Mouse (Mus musculus) MEL (cell line): ENCODE measurements around the gene Cdh13. TPM values are rescaled to one million over a fixed set of nuclear protein-coding genes. Genes with fewer than 3 reads are reported as not detected.

Experiments
- DNase-seq: peaks from one replicate; pipeline ENCODE4 v3.0.0; 2011; ENCODE audit warnings: low read depth, low spot score
- H3K27ac ChIP-seq: 2 replicates; pipeline ENCODE4 v1.5.1; 2012; ENCODE audit warnings: low read depth, mild to moderate bottlenecking, control low read depth, low read length, moderate library complexity; ENCODE audit not compliant: control insufficient read depth
- H3K27me3 ChIP-seq, 2 experiments: fragments of 150-350 bp in 1 of 2; sonication (generic) in 1 of 2; 2 replicates each; pipeline ENCODE4 v1.6.1; 2012; ENCODE audit warnings: low read length in 2 of 2, mild to moderate bottlenecking in 2 of 2, improper control_type of control experiment in 1 of 2, moderate library complexity in 1 of 2; ENCODE audit not compliant: insufficient read depth in 2 of 2, control insufficient read depth in 1 of 2
- H3K36me3 ChIP-seq, 2 experiments: 2 replicates each; pipeline ENCODE4 v1.6.1; 2012 to 2014; ENCODE audit warnings: low read length in 2 of 2, improper control_type of control experiment in 1 of 2, inconsistent platforms in 1 of 2, mild to moderate bottlenecking in 1 of 2; ENCODE audit not compliant: insufficient read depth in 2 of 2, control insufficient read depth in 1 of 2
- H3K4me1 ChIP-seq, 2 experiments: fragments of 150-350 bp in 1 of 2; sonication (generic) in 1 of 2; 2 replicates each; pipeline ENCODE4 v1.6.1; 2012; ENCODE audit warnings: low read length in 2 of 2, improper control_type of control experiment in 1 of 2, mild to moderate bottlenecking in 1 of 2; ENCODE audit not compliant: insufficient read depth in 2 of 2, control insufficient read depth in 1 of 2
- H3K4me3 ChIP-seq, 2 experiments: fragments of 150-350 bp in 1 of 2; sonication (generic) in 1 of 2; 2 replicates each; pipeline ENCODE4 v1.5.1; 2012; ENCODE audit warnings: low read depth in 2 of 2, low read length in 2 of 2, mild to moderate bottlenecking in 2 of 2, moderate library complexity in 2 of 2, control low read depth in 1 of 2, improper control_type of control experiment in 1 of 2; ENCODE audit not compliant: control insufficient read depth in 1 of 2, insufficient read depth in 1 of 2
- H3K79me2 ChIP-seq: 2 replicates; pipeline ENCODE4 v1.6.1; 2012; ENCODE audit warnings: mild to moderate bottlenecking, low read length, moderate library complexity; ENCODE audit not compliant: control insufficient read depth, poor library complexity, insufficient read depth
- H3K9ac ChIP-seq: 2 replicates; pipeline ENCODE4 v1.6.1; 2012; ENCODE audit warnings: low read depth, mild to moderate bottlenecking, control low read depth, low read length, moderate library complexity; ENCODE audit not compliant: control insufficient read depth, poor library complexity, severe bottlenecking
- H3K9me3 ChIP-seq: fragments of 150-350 bp; sonication (generic); replicated peaks from 2 replicates; pipeline ENCODE4 v1.6.1; 2012; ENCODE audit warnings: mild to moderate bottlenecking, low read length, improper control_type of control experiment, moderate library complexity; ENCODE audit not compliant: insufficient read depth
- CHD1 ChIP-seq: IDR thresholded peaks from 2 replicates; pipeline ENCODE4 v1.6.1; 2012; ENCODE audit warnings: low read depth, mild to moderate bottlenecking, inconsistent platforms, low read length, improper control_type of control experiment
- CHD2 ChIP-seq: IDR thresholded peaks from 2 replicates; pipeline ENCODE4 v1.6.1; 2011; ENCODE audit warnings: low read length, improper control_type of control experiment
- E2F4 ChIP-seq: IDR thresholded peaks from 2 replicates; pipeline ENCODE4 v1.6.1; 2011; ENCODE audit warnings: low read depth, low read length, improper control_type of control experiment, borderline replicate concordance
- EP300 ChIP-seq, 2 experiments: IDR thresholded peaks; 2 replicates each; pipeline ENCODE4 v1.6.1; 2011; ENCODE audit warnings: improper control_type of control experiment in 2 of 2, low read length in 2 of 2, low read depth in 1 of 2, mild to moderate bottlenecking in 1 of 2
- ETS1 ChIP-seq: IDR thresholded peaks from 2 replicates; pipeline ENCODE4 v1.6.1; 2012; ENCODE audit warnings: low read depth, mild to moderate bottlenecking, inconsistent platforms, low read length, improper control_type of control experiment, moderate library complexity
- GABPA ChIP-seq: IDR thresholded peaks from 2 replicates; pipeline ENCODE4 v1.6.1; 2012; ENCODE audit warnings: low read depth, mild to moderate bottlenecking, inconsistent platforms, low read length, improper control_type of control experiment, moderate library complexity
- GATA1 ChIP-seq: IDR thresholded peaks from 2 replicates; pipeline ENCODE4 v1.6.1; 2011; ENCODE audit warnings: low read depth, low read length, improper control_type of control experiment
- HCFC1 ChIP-seq: IDR thresholded peaks from 2 replicates; pipeline ENCODE4 v1.6.1; 2012; ENCODE audit warnings: low read depth, mild to moderate bottlenecking, inconsistent platforms, low read length, improper control_type of control experiment, moderate library complexity
- JUND ChIP-seq: IDR thresholded peaks from 2 replicates; pipeline ENCODE4 v1.6.1; 2011; ENCODE audit warnings: low read depth, mild to moderate bottlenecking, improper control_type of control experiment, low read length
- KAT2A ChIP-seq: conservative IDR thresholded peaks from 2 replicates; pipeline ENCODE4 v1.6.1; 2012; ENCODE audit warnings: low read depth, low read length, improper control_type of control experiment, inconsistent platforms
- MAFK ChIP-seq: IDR thresholded peaks from 2 replicates; pipeline ENCODE4 v1.6.1; 2011; ENCODE audit warnings: low read depth, mild to moderate bottlenecking, low read length, improper control_type of control experiment, borderline replicate concordance
- MAX ChIP-seq: IDR thresholded peaks from 2 replicates; pipeline ENCODE4 v1.6.1; 2011; ENCODE audit warnings: low read length, improper control_type of control experiment
- MAZ ChIP-seq: IDR thresholded peaks from 2 replicates; pipeline ENCODE4 v1.6.1; 2012; ENCODE audit warnings: low read depth, mild to moderate bottlenecking, inconsistent platforms, low read length, improper control_type of control experiment
- MYB ChIP-seq: IDR thresholded peaks from 2 replicates; pipeline ENCODE4 v1.6.1; 2011; ENCODE audit warnings: mild to moderate bottlenecking, low read depth, low read length, improper control_type of control experiment
- NELFE ChIP-seq: IDR thresholded peaks from 2 replicates; pipeline ENCODE4 v1.6.1; 2011; ENCODE audit warnings: low read depth, low read length, improper control_type of control experiment
- POLR2A ChIP-seq, 2 experiments: IDR thresholded peaks; 2 replicates each; pipeline ENCODE4 v1.6.1; 2011 to 2012; ENCODE audit warnings: low read length in 2 of 2, mild to moderate bottlenecking in 2 of 2, control low read depth in 1 of 2, improper control_type of control experiment in 1 of 2, low read depth in 1 of 2, moderate library complexity in 1 of 2; ENCODE audit not compliant: control insufficient read depth in 1 of 2, insufficient read depth in 1 of 2, poor library complexity in 1 of 2
- POLR2AphosphoS2 ChIP-seq: IDR thresholded peaks from 2 replicates; pipeline ENCODE4 v1.6.1; 2011; ENCODE audit warnings: low read length, improper control_type of control experiment
- POLR2AphosphoS5 ChIP-seq: IDR thresholded peaks from 2 replicates; pipeline ENCODE4 v1.6.1; 2012; ENCODE audit warnings: low read depth, borderline replicate concordance, mild to moderate bottlenecking, inconsistent platforms, low read length, moderate library complexity, mixed read lengths
- TBP ChIP-seq: IDR thresholded peaks from 2 replicates; pipeline ENCODE4 v1.8.0; 2011; ENCODE audit warnings: low read depth, low read length, improper control_type of control experiment
- TCF12 ChIP-seq: IDR thresholded peaks from 2 replicates; pipeline ENCODE4 v1.6.1; 2014; ENCODE audit warnings: low read depth, mild to moderate bottlenecking, inconsistent platforms, low read length, improper control_type of control experiment, moderate library complexity
- UBTF ChIP-seq: IDR thresholded peaks from 2 replicates; pipeline ENCODE4 v1.6.1; 2012; ENCODE audit warnings: low read depth, mild to moderate bottlenecking, inconsistent platforms, low read length, improper control_type of control experiment, moderate library complexity, borderline replicate concordance; ENCODE audit not compliant: insufficient read depth
- USF1 ChIP-seq: IDR thresholded peaks from 2 replicates; pipeline ENCODE4 v1.6.1; 2014; ENCODE audit warnings: low read depth, mild to moderate bottlenecking, inconsistent platforms, low read length, improper control_type of control experiment, moderate library complexity
- USF2 ChIP-seq, 2 experiments: IDR thresholded peaks; 2 replicates each; pipeline ENCODE4 v1.6.1; 2011 to 2012; ENCODE audit warnings: improper control_type of control experiment in 2 of 2, low read length in 2 of 2, borderline replicate concordance in 1 of 2, inconsistent platforms in 1 of 2, low read depth in 1 of 2, mild to moderate bottlenecking in 1 of 2; ENCODE audit not compliant: insufficient read depth in 1 of 2
- ZC3H11A ChIP-seq: IDR thresholded peaks from 2 replicates; pipeline ENCODE4 v1.6.1; 2012; ENCODE audit warnings: low read depth, mild to moderate bottlenecking, inconsistent platforms, low read length, improper control_type of control experiment
- ZNF384 ChIP-seq: IDR thresholded peaks from 2 replicates; pipeline ENCODE4 v1.6.1; 2012; ENCODE audit warnings: low read depth, mild to moderate bottlenecking, inconsistent platforms, low read length, improper control_type of control experiment
- polyA plus RNA-seq, 2 experiments: library from polyadenylated mRNA; stranded (reverse) in 1 of 2; unstranded in 1 of 2; fragments of >175 nt in 1 of 2; fragments of >200 nt in 1 of 2; gene quantifications; 2 replicates each; pipeline versions ENCODE4 v1.2.1 to v1.2.4; 2012; ENCODE audit warnings: low replicate concordance in 2 of 2, low read depth in 1 of 2; ENCODE audit not compliant: insufficient read length in 2 of 2, insufficient read depth in 1 of 2, missing spikeins in 1 of 2
- total RNA-seq: library from RNA; depleted of rRNA; stranded (reverse); fragments of 300-350 nt; gene quantifications from 2 replicates; pipeline ENCODE4 v1.2.3, GENCODE M21; 2012

The Cdh13 gene
- total and polyA plus RNA-seq, 3 experiments: not detected

- Histone ChIP-seq H3K4me3 (no peak overlapping the region), H3K9ac (no peak overlapping the region), H3K9me3 (no peaks in the 10 kb centered on the region), H3K27me3 (no peaks in the 10 kb centered on the region), H3K36me3 (no peaks in the 10 kb centered on the region), H3K79me2 (no peaks in the 10 kb centered on the region), H3K4me1 (no peaks in the 10 kb centered on the region), H3K27ac (no peak overlapping the region)
- DNase-seq: no peak
- TF ChIP-seq MYB: no peak
- TF ChIP-seq EP300 (IDR thresholded peaks at IDR 0.05; ENCODE audit: low read depth in 1 of 2, low read length in 2 of 2): no peak
- TF ChIP-seq TBP: no peak
- no peak for TF ChIP-seq NELFE
- no peak for TF ChIP-seq E2F4
- no peak for TF ChIP-seq TCF12
- TF ChIP-seq GABPA: no peak
- TF ChIP-seq JUND: no peak
- no peak for TF ChIP-seq POLR2A (IDR thresholded peaks at IDR 0.05; ENCODE audit: control insufficient read depth in 1 of 2, insufficient read depth in 1 of 2, low read depth in 1 of 2, low read length in 2 of 2, poor library complexity in 1 of 2)
- no peak for TF ChIP-seq KAT2A
- TF ChIP-seq HCFC1: no peak
- no peak for TF ChIP-seq USF1
- no peak for TF ChIP-seq ZC3H11A
- no peak for TF ChIP-seq MAZ
- TF ChIP-seq MAFK: no peak
- TF ChIP-seq CHD2: no peak
- TF ChIP-seq CHD1: no peak
- no peak for TF ChIP-seq POLR2AphosphoS2
- TF ChIP-seq MAX: no peak
- TF ChIP-seq ETS1: no peak
Observed at GRCm38 (mm10) chr8:118428941-118429340, 145.4 kb downstream of the Cdh13 start.

GRCm38 (mm10) chr8:118431731-118432440 is 148.4 kb downstream of the Cdh13 start:
- no peak for DNase-seq
- no peak overlapping the region for H3K9ac ChIP-seq
- H3K27ac ChIP-seq: no peak overlapping the region
- no peaks in the 10 kb centered on the region for H3K36me3 ChIP-seq
- H3K79me2 ChIP-seq: no peaks in the 10 kb centered on the region
- TF ChIP-seq ETS1: no peak
- TF ChIP-seq ZNF384: no peak
- no peak for TF ChIP-seq POLR2A (IDR thresholded peaks at IDR 0.05; ENCODE audit: control insufficient read depth in 1 of 2, insufficient read depth in 1 of 2, low read depth in 1 of 2, low read length in 2 of 2, poor library complexity in 1 of 2)
- no peak for TF ChIP-seq UBTF
- no peak for TF ChIP-seq E2F4
- TF ChIP-seq USF2 (IDR thresholded peaks at IDR 0.05; ENCODE audit: borderline replicate concordance in 1 of 2, insufficient read depth in 1 of 2, low read depth in 1 of 2, low read length in 2 of 2): no peak
- TF ChIP-seq MAX: no peak
- no peak for TF ChIP-seq USF1
- no peak for TF ChIP-seq GATA1
- TF ChIP-seq MYB: no peak
- TF ChIP-seq TCF12: no peak
- no peak for TF ChIP-seq POLR2AphosphoS5
- TF ChIP-seq CHD2: no peak
- TF ChIP-seq, all 39 proteins: peak for 0
- no peaks in the 10 kb centered on the region for H3K9me3 ChIP-seq
- H3K4me3 ChIP-seq: no peak overlapping the region
- no peaks in the 10 kb centered on the region for H3K27me3 ChIP-seq
- no peaks in the 10 kb centered on the region for H3K4me1 ChIP-seq
